Mouse (Mus musculus): Measurements from ENCODE around the gene Cd72. TPM values are rescaled to one million over a fixed set of nuclear protein-coding genes. Genes with fewer than 3 reads are reported as not detected.
A peak's percentile ranks its signal among the peaks of the same experiment; 100 is the strongest.
"Not testable (repeated sequence)": the region's sequence is repeated elsewhere in the genome, so short reads cannot be mapped to it uniquely, and the experiment has no call there.

Cd72 gene
- polyA plus RNA-seq, 1 experiment from 2014 or later, result 5.1 TPM

DNA sequence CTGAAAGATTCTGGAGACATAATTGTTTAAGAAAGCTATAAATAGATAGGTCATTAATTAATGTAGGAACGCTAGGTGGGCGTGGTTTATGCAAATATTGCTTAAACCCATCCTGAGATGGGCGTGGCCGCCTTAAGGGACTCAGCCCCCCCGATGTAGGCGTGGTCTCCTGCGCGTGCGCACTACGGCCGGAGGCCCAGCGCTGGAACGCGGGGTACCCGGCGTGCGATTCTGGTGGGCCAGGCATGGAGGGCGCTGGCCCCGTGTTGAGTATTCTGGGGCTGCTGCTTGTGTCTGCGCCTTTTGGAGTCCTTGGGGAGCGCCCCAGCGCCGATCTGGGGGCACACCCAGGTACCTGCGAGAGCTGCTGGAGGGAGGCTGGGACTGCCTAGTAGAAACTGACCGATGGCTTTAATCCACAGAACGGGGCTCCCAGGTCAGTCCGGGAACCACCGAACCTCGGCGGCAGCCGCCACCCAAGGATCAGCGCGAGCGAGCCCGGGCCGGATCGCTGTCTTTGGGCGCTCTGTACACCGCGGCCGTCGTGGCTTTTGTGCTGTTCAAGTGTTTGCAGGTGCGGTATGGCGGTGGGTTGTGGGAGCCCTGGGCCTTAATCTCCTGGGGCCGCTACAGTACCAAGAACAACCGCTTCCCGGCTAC is 38.9 kb upstream of the Cd72 start:
- under 1% methylated on average over 47 of the region's 47 CpGs for WGBS
- peak; percentile 88 for ATAC-seq
- peak overlapping the region; percentile 90 for H3K9ac ChIP-seq (ENCODE audit: low read depth, low read length)
- peak overlapping the region; percentile 94 for H3K27ac ChIP-seq (ENCODE audit: low read depth, low read length)
- peak overlapping the region; percentile 74 for H3K4me2 ChIP-seq (ENCODE audit: low read length)
- H3K27me3 ChIP-seq (replicated peaks; ENCODE audit: control insufficient read depth, insufficient read depth, low read length), result no peaks in the 10 kb centered on the region
- peaks cover 10% of the 10 kb centered on the region for H3K4me1 ChIP-seq (ENCODE audit: control insufficient read depth, insufficient read depth, low read depth, low read length)
- no peaks in the 10 kb centered on the region for H3K9me3 ChIP-seq (ENCODE audit: control insufficient read depth, low read length)
- peak overlapping the region; percentile 74 for H3K4me3 ChIP-seq (ENCODE audit: low read length)
- no peaks in the 10 kb centered on the region for H3K36me3 ChIP-seq (ENCODE audit: control insufficient read depth, insufficient read depth, low read length)

DNA sequence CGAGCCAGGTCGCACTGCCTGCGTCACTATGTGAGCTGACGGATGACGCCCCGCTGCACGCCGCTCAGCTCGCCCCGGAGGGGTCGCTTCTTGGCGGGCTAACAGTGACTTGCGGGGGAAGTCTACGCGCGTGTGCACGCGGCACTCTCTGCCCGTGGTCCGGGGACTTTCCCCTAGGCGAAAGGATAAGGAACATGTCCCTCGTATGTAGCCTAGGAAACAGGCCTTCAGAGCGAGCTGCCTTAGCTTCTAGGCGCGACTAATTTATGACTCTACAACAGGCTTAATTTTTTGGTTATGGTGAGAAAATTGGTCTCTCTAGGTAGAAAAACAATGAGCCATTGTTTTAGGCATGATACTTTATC is 38.4 kb upstream of the Cd72 start, which contains the start of gene Ccdc107:
Ccdc107 (plus strand) TSS at position 80 of the 365 bp plus-strand sequence.
- H3K4me3 ChIP-seq (ENCODE audit: low read length), result peak within 1 kb of the TSS; percentile 74
- ATAC-seq, result peak; percentile 98
- no peaks in the 10 kb centered on the region for H3K9me3 ChIP-seq (ENCODE audit: control insufficient read depth, low read length)
- no peaks in the 10 kb centered on the region for H3K27me3 ChIP-seq (replicated peaks; ENCODE audit: control insufficient read depth, insufficient read depth, low read length)
- H3K9ac ChIP-seq (ENCODE audit: low read depth, low read length), result peak within 1 kb of the TSS; percentile 90
- H3K4me2 ChIP-seq (ENCODE audit: low read length), result peak within 1 kb of the TSS; percentile 74
- peaks cover 10% of the 10 kb centered on the region for H3K4me1 ChIP-seq (ENCODE audit: control insufficient read depth, insufficient read depth, low read depth, low read length)
- H3K36me3 ChIP-seq (ENCODE audit: control insufficient read depth, insufficient read depth, low read length), result no peaks in the 10 kb centered on the region
- WGBS, result under 1% methylated on average over 25 of the region's 25 CpGs
- peak within 1 kb of the TSS; percentile 94 for H3K27ac ChIP-seq (ENCODE audit: low read depth, low read length)

GRCm38 (mm10) chr4:43492101-43492820 is 37.8 kb upstream of the Cd72 start:
- Histone ChIP-seq H3K9ac (ENCODE audit: low read depth, low read length) (peak overlapping the region; percentile 43; the same call in 1 of the 2 replicates), H3K4me3 (ENCODE audit: low read length) (peak overlapping the region; percentile 74), H3K36me3 (ENCODE audit: control insufficient read depth, insufficient read depth, low read length) (no peaks in the 10 kb centered on the region), H3K27ac (ENCODE audit: low read depth, low read length) (peak overlapping the region; percentile 94), H3K27me3 (replicated peaks; ENCODE audit: control insufficient read depth, insufficient read depth, low read length) (no peaks in the 10 kb centered on the region), H3K4me1 (ENCODE audit: control insufficient read depth, insufficient read depth, low read depth, low read length) (peaks cover 10% of the 10 kb centered on the region), H3K9me3 (ENCODE audit: control insufficient read depth, low read length) (no peaks in the 10 kb centered on the region), H3K4me2 (ENCODE audit: low read length) (peak overlapping the region; percentile 74)
- no peak for ATAC-seq
- WGBS, result 43% methylated on average over 12 of the region's 12 CpGs

- Histone ChIP-seq H3K4me2 (ENCODE audit: low read length) (no peak overlapping the region), H3K27me3 (replicated peaks; ENCODE audit: control insufficient read depth, insufficient read depth, low read length) (no peaks in the 10 kb centered on the region), H3K4me1 (ENCODE audit: control insufficient read depth, insufficient read depth, low read depth, low read length) (peaks cover 10% of the 10 kb centered on the region), H3K36me3 (ENCODE audit: control insufficient read depth, insufficient read depth, low read length) (no peaks in the 10 kb centered on the region), H3K9ac (ENCODE audit: low read depth, low read length) (no peak overlapping the region), H3K9me3 (ENCODE audit: control insufficient read depth, low read length) (no peaks in the 10 kb centered on the region), H3K4me3 (ENCODE audit: low read length) (no peak overlapping the region), H3K27ac (ENCODE audit: low read depth, low read length) (no peak overlapping the region)
- no peak for ATAC-seq
- WGBS, result 87% methylated on average over 5 of the region's 5 CpGs
Observed at GRCm38 (mm10) chr4:43490801-43491200, 36.4 kb upstream of the Cd72 start.

- Histone ChIP-seq H3K4me1 (ENCODE audit: control insufficient read depth, insufficient read depth, low read depth, low read length) (peaks cover 6% of the 10 kb centered on the region), H3K36me3 (ENCODE audit: control insufficient read depth, insufficient read depth, low read length) (no peaks in the 10 kb centered on the region), H3K4me3 (ENCODE audit: low read length) (no peak overlapping the region), H3K27ac (ENCODE audit: low read depth, low read length) (no peak overlapping the region), H3K4me2 (ENCODE audit: low read length) (no peak overlapping the region), H3K9me3 (ENCODE audit: control insufficient read depth, low read length) (no peaks in the 10 kb centered on the region), H3K27me3 (replicated peaks; ENCODE audit: control insufficient read depth, insufficient read depth, low read length) (no peaks in the 10 kb centered on the region), H3K9ac (ENCODE audit: low read depth, low read length) (no peak overlapping the region)
- 94% methylated on average over 3 of the region's 3 CpGs for WGBS
- no peak for ATAC-seq
Observed at GRCm38 (mm10) chr4:43489611-43490010, 35.2 kb upstream of the Cd72 start.

GRCm38 (mm10) chr4:43485666-43486065 is 31.2 kb upstream of the Cd72 start:
- not testable (repeated sequence) for H3K36me3 ChIP-seq (ENCODE audit: control insufficient read depth, insufficient read depth, low read length); H3K9me3 ChIP-seq (ENCODE audit: control insufficient read depth, low read length); H3K9ac ChIP-seq (ENCODE audit: low read depth, low read length); ATAC-seq; H3K27me3 ChIP-seq (replicated peaks; ENCODE audit: control insufficient read depth, insufficient read depth, low read length); H3K27ac ChIP-seq (ENCODE audit: low read depth, low read length); H3K4me1 ChIP-seq (ENCODE audit: control insufficient read depth, insufficient read depth, low read depth, low read length); H3K4me3 ChIP-seq (ENCODE audit: low read length); H3K4me2 ChIP-seq (ENCODE audit: low read length)
- 88% methylated on average over 5 of the region's 5 CpGs for WGBS

DNA sequence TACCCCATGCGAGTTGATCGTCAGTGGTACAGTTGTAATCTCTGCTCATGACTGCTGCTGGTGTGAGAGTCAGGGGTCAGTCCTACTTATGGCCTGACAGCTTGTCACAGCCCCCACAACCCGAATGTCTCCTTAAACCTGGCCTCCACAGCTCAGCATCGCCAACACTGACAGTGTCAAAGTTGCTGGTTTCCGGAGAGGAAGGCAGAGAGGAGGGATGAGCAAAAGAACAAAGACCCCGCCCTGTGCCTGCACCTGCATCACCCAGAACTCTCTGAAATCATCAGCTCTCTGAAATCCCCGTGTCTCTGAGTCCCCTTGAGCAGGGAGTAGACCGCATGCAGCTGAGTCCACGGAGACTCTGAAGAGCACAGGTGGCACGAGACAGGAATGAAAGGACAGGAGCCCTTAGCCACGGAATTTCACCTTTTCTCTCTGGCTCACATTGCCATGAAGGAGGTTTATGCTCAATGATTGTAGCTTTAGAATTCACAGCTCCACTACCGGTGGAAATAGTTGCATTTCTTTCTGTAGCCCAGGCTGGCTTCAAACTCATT is 29.2 kb upstream of the Cd72 start, which contains the start of gene Sit1:
Sit1 (minus strand) TSS at position 200 of the 557 bp plus-strand sequence.
- no peak within 1 kb of the TSS for H3K9ac ChIP-seq (ENCODE audit: low read depth, low read length)
- H3K4me3 ChIP-seq (ENCODE audit: low read length), result no peak within 1 kb of the TSS
- no peak for ATAC-seq
- H3K27ac ChIP-seq (ENCODE audit: low read depth, low read length), result no peak within 1 kb of the TSS
- no peaks in the 10 kb centered on the region for H3K36me3 ChIP-seq (ENCODE audit: control insufficient read depth, insufficient read depth, low read length)
- no peaks in the 10 kb centered on the region for H3K9me3 ChIP-seq (ENCODE audit: control insufficient read depth, low read length)
- no peaks in the 10 kb centered on the region for H3K4me1 ChIP-seq (ENCODE audit: control insufficient read depth, insufficient read depth, low read depth, low read length)
- H3K4me2 ChIP-seq (ENCODE audit: low read length), result no peak within 1 kb of the TSS
- H3K27me3 ChIP-seq (replicated peaks; ENCODE audit: control insufficient read depth, insufficient read depth, low read length), result no peaks in the 10 kb centered on the region
- 58% methylated on average over 12 of the region's 12 CpGs for WGBS

GRCm38 (mm10) chr4:43482591-43482990 is 28.2 kb upstream of the Cd72 start:
- H3K4me2 ChIP-seq (ENCODE audit: low read length), result no peak overlapping the region
- no peak for ATAC-seq
- H3K27ac ChIP-seq (ENCODE audit: low read depth, low read length), result no peak overlapping the region
- H3K9ac ChIP-seq (ENCODE audit: low read depth, low read length), result no peak overlapping the region
- 73% methylated on average over 10 of the region's 10 CpGs for WGBS
- H3K4me3 ChIP-seq (ENCODE audit: low read length), result no peak overlapping the region
- H3K27me3 ChIP-seq (replicated peaks; ENCODE audit: control insufficient read depth, insufficient read depth, low read length), result no peaks in the 10 kb centered on the region
- H3K9me3 ChIP-seq (ENCODE audit: control insufficient read depth, low read length), result no peaks in the 10 kb centered on the region
- H3K4me1 ChIP-seq (ENCODE audit: control insufficient read depth, insufficient read depth, low read depth, low read length), result peaks cover 3% of the 10 kb centered on the region
- no peaks in the 10 kb centered on the region for H3K36me3 ChIP-seq (ENCODE audit: control insufficient read depth, insufficient read depth, low read length)

GRCm38 (mm10) chr4:43481894-43482456 is 27.5 kb upstream of the Cd72 start:
- H3K4me1 ChIP-seq (ENCODE audit: control insufficient read depth, insufficient read depth, low read depth, low read length), result peaks cover 3% of the 10 kb centered on the region
- no peak overlapping the region for H3K4me2 ChIP-seq (ENCODE audit: low read length)
- H3K36me3 ChIP-seq (ENCODE audit: control insufficient read depth, insufficient read depth, low read length), result no peaks in the 10 kb centered on the region
- H3K4me3 ChIP-seq (ENCODE audit: low read length), result no peak overlapping the region
- no peaks in the 10 kb centered on the region for H3K9me3 ChIP-seq (ENCODE audit: control insufficient read depth, low read length)
- H3K27me3 ChIP-seq (replicated peaks; ENCODE audit: control insufficient read depth, insufficient read depth, low read length), result no peaks in the 10 kb centered on the region
- ATAC-seq, result no peak
- H3K9ac ChIP-seq (ENCODE audit: low read depth, low read length), result no peak overlapping the region
- H3K27ac ChIP-seq (ENCODE audit: low read depth, low read length), result no peak overlapping the region
- 76% methylated on average over 7 of the region's 7 CpGs for WGBS
